Mouse (Mus musculus) CD4-positive, CD25-positive, alpha-beta regulatory T cell, adult 4 months (primary cell): ENCODE results near the gene Spta1. TPM values are rescaled to one million over a fixed set of nuclear protein-coding genes. Genes with fewer than 3 reads are reported as not detected.

Experiments
- ATAC-seq: one replicate; pipeline ENCODE4 v1.8.0; 2017
- polyA plus RNA-seq, 2 experiments: library from polyadenylated mRNA; unstranded; fragments of 100-300 nt; shearing (Covaris generic); gene quantifications; one replicate each; pipeline ENCODE4 v1.2.1; 2017

Gene Spta1
- polyA plus RNA-seq, 2 experiments from 2014 or later: 0.06 TPM; not detected in 1

DNA sequence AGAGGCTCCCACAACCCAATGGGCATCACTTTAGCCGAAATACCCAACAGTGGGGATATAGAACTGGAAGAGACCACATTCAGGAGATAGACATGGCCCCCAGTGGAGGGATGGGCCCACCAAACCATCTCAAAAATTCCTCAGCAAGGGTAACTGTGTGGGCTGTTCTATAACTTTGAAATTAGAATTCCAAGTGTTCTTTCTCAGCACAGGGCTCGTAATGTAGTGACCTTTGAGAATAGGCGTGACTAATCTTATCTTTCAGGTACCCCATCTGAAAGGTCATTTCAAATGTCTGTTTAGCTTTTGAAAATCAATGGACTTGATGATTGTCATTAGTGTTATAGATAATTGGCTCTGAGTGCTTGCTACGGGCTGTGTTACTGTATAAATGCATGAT lies 95.2 kb downstream of the Spta1 start:
- ATAC-seq: no peak

DNA sequence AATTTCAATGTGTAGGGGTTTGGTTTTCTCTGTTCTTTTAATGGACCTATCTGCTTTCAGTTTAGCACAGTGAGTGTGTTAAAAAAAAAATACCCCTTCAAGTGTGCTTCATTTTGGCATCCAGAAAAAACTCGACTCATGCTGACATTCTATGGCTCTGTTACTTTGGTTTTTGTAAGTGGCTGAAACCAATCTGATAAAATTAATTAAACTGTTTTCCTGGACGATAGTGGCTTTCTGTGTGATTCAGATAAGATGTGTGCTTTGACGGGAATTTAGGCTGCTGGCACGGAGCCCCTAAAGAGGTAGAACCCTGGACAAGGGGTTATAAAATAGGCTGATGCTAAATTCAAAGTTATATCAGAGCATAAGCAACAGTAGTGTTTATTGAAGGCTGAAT lies 96.6 kb downstream of the Spta1 start:
- no peak for ATAC-seq

DNA sequence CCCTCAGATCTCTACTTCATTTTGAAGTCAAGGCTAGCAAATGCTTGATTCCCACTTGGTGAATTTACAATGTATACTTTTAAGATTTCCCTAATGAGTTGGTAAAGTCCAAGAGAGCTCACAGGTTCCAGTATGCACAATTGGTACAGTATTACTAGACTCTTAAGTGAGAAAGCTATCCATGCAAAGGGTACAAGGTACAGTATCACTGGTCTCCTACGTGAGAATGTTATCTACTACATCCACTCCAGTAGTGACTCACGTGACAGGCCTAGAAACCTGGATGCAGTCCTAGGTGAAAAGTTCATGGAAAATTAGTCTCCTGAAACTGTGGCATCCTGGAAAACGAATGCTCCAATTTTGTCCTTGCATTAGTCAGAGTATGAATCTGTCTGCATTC lies 98.1 kb downstream of the Spta1 start:
- no peak for ATAC-seq

Other genes starting within 250 kb of the Spta1 start
- 100 to 1,000 TPM; 417 to 550 TPM for gene Mndal, start 230.3 kb upstream of the Spta1 start, polyA plus RNA-seq
- 100 to 1,000 TPM; 265 to 384 TPM for gene Ifi203, start 230.1 kb upstream of the Spta1 start, polyA plus RNA-seq
- not detected for gene Ifi202b, start 190.0 kb upstream of the Spta1 start, polyA plus RNA-seq
- gene Ifi205, start 141.0 kb upstream of the Spta1 start, polyA plus RNA-seq: under 1 TPM in 1 of 2 experiments, not detected in 1; 0.61 TPM
- gene Olfr433, start 132.1 kb upstream of the Spta1 start, polyA plus RNA-seq: not detected
- not detected for gene Olfr432, start 123.6 kb upstream of the Spta1 start, polyA plus RNA-seq
- not detected for gene Olfr430, start 106.2 kb upstream of the Spta1 start, polyA plus RNA-seq
- not detected for gene Olfr429, start 88.4 kb upstream of the Spta1 start, polyA plus RNA-seq
- gene Olfr427, start 75.9 kb upstream of the Spta1 start, polyA plus RNA-seq: not detected
- not detected for gene Olfr231, start 51.6 kb upstream of the Spta1 start, polyA plus RNA-seq
- gene Olfr424, start 41.3 kb upstream of the Spta1 start, polyA plus RNA-seq: not detected
- not detected for gene Olfr420, start 17.1 kb upstream of the Spta1 start, polyA plus RNA-seq
- gene Olfr419, start 79.3 kb downstream of the Spta1 start, polyA plus RNA-seq: not detected
- gene Mptx1, start 157.7 kb downstream of the Spta1 start, polyA plus RNA-seq: not detected
- not detected for gene Olfr417, start 192.3 kb downstream of the Spta1 start, polyA plus RNA-seq
- gene Olfr248, start 218.3 kb downstream of the Spta1 start, polyA plus RNA-seq: not detected